Mouse (Mus musculus): ENCODE data around the gene Rab34.
"Not testable (repeated sequence)": the region's sequence is repeated elsewhere in the genome, so short reads cannot be mapped to it uniquely, and the experiment has no call there.

The Rab34 gene

GRCm38 (mm10) chr11:78178859-78179437, 9.3 kb upstream of the Rab34 start:
- in situ Hi-C loops (cut with MboI; ENCODE audit: unreplicated experiment in 2 of 2), result loop anchor here (5.0 to 10.0 kb wide), 6 partner anchors 122 to 354 kb away; partner anchors contain the start of gene Phf12 (in 1 of the 2)

GRCm38 (mm10) chr11:78179438-78179999, 8.7 kb upstream of the Rab34 start:
- in situ Hi-C loops (cut with MboI; ENCODE audit: unreplicated experiment in 2 of 2), result loop anchor here (5.0 to 10.0 kb wide), 6 partner anchors 122 to 355 kb away; partner anchors contain the start of gene Phf12 (in 1 of the 2)

GRCm38 (mm10) chr11:78180081-78180761, 8.0 kb upstream of the Rab34 start:
- in situ Hi-C loops (cut with MboI; ENCODE audit: unreplicated experiment in 2 of 2), result no loop called here

- in situ Hi-C loops (cut with MboI; ENCODE audit: unreplicated experiment in 2 of 2), result no loop called here
Measured at GRCm38 (mm10) chr11:78181830-78182357, 6.3 kb upstream of the Rab34 start.

GRCm38 (mm10) chr11:78182450-78182849, 5.8 kb upstream of the Rab34 start:
- in situ Hi-C loops (cut with MboI; ENCODE audit: unreplicated experiment in 2 of 2), result no loop called here

- in situ Hi-C loops (cut with MboI; ENCODE audit: unreplicated experiment in 2 of 2), result no loop called here
Measured at GRCm38 (mm10) chr11:78182961-78183844, 5.0 kb upstream of the Rab34 start, which contains the start of gene Rpl23a. Rpl23a (minus strand) TSS chr11:78183584.

- in situ Hi-C loops (cut with MboI; ENCODE audit: unreplicated experiment in 2 of 2), result no loop called here
Measured at GRCm38 (mm10) chr11:78183884-78184514, 4.2 kb upstream of the Rab34 start.

GRCm38 (mm10) chr11:78184702-78185101, 3.5 kb upstream of the Rab34 start:
- in situ Hi-C loops (cut with MboI; ENCODE audit: unreplicated experiment in 2 of 2), result not testable (repeated sequence)

- in situ Hi-C loops (cut with MboI; ENCODE audit: unreplicated experiment in 2 of 2), result no loop called here
Measured at GRCm38 (mm10) chr11:78189234-78190040, 1.2 kb downstream of the Rab34 start.

GRCm38 (mm10) chr11:78190041-78190440, 1.8 kb downstream of the Rab34 start:
- in situ Hi-C loops (cut with MboI; ENCODE audit: unreplicated experiment in 2 of 2), result no loop called here

GRCm38 (mm10) chr11:78193113-78193512, 4.9 kb downstream of the Rab34 start, which contains the start of gene Proca1:
Proca1 (plus strand) TSS chr11:78193392.
- in situ Hi-C loops (cut with MboI; ENCODE audit: unreplicated experiment in 2 of 2), result no loop called here

- in situ Hi-C loops (cut with MboI; ENCODE audit: unreplicated experiment in 2 of 2), result no loop called here
Measured at GRCm38 (mm10) chr11:78194411-78195100, 6.3 kb downstream of the Rab34 start.

- in situ Hi-C loops (cut with MboI; ENCODE audit: unreplicated experiment in 2 of 2), result no loop called here
Measured at GRCm38 (mm10) chr11:78195101-78195863, 7.1 kb downstream of the Rab34 start.

- in situ Hi-C loops (cut with MboI; ENCODE audit: unreplicated experiment in 2 of 2), result no loop called here
Measured at GRCm38 (mm10) chr11:78202372-78202771, 14.1 kb downstream of the Rab34 start.

- in situ Hi-C loops (cut with MboI; ENCODE audit: unreplicated experiment in 2 of 2), result no loop called here
Measured at GRCm38 (mm10) chr11:78204287-78204686, 16.1 kb downstream of the Rab34 start.

- in situ Hi-C loops (cut with MboI; ENCODE audit: unreplicated experiment in 2 of 2), result no loop called here
Measured at GRCm38 (mm10) chr11:78205361-78206206, 17.4 kb downstream of the Rab34 start.

- in situ Hi-C loops (cut with MboI; ENCODE audit: unreplicated experiment in 2 of 2), result no loop called here
Measured at GRCm38 (mm10) chr11:78207190-78207589, 19.0 kb downstream of the Rab34 start.
